Mouse (Mus musculus) stomach, postnatal 0 days (tissue): ENCODE data around the gene Ifnab. TPM values are rescaled to one million over a fixed set of nuclear protein-coding genes. Genes with fewer than 3 reads are reported as not detected.

Experiments
- ATAC-seq: fragments of 200-750 bp; cut with Nextera tagmentation; 2 replicates; pipeline ENCODE4 v1.8.0; 2017; ENCODE audit not compliant: low FRiP score, low TSS enrichment
- DNase-seq: peaks from one replicate; pipeline ENCODE4 v3.0.0-alpha.2; 2016; ENCODE audit warnings: low spot score
- H3K27ac ChIP-seq: fragments of 300-500 bp; sonication (generic); replicated peaks from 2 replicates; pipeline ENCODE4 v1.5.1; 2014; ENCODE audit warnings: mild to moderate bottlenecking, control low read depth
- H3K27me3 ChIP-seq: fragments of 300-500 bp; sonication (generic); 2 replicates; pipeline ENCODE4 v1.6.1; 2014; ENCODE audit warnings: low read length; ENCODE audit not compliant: control insufficient read depth, insufficient read depth
- H3K36me3 ChIP-seq: fragments of 300-500 bp; sonication (generic); 2 replicates; pipeline ENCODE4 v1.6.1; 2014; ENCODE audit warnings: low read length, mixed read lengths; ENCODE audit not compliant: control insufficient read depth, insufficient read depth
- H3K4me1 ChIP-seq: fragments of 300-500 bp; sonication (generic); replicated peaks from 2 replicates; pipeline ENCODE4 v1.6.1; 2014; ENCODE audit warnings: antibody characterized with exemption; ENCODE audit not compliant: control insufficient read depth, insufficient read depth
- H3K4me2 ChIP-seq: fragments of 300-500 bp; sonication (generic); replicated peaks from 2 replicates; pipeline ENCODE4 v1.6.1; 2014; ENCODE audit warnings: low read depth, mild to moderate bottlenecking, control low read depth, moderate library complexity
- H3K4me3 ChIP-seq: fragments of 300-500 bp; sonication (generic); 2 replicates; pipeline ENCODE4 v1.5.1; 2014; ENCODE audit warnings: low read depth, low read length, control low read depth
- H3K9ac ChIP-seq: fragments of 300-500 bp; sonication (generic); 2 replicates; pipeline ENCODE4 v1.6.1; 2014; ENCODE audit warnings: mild to moderate bottlenecking, low read length, control low read depth, mixed read lengths
- H3K9me3 ChIP-seq: fragments of 300-500 bp; sonication (generic); 2 replicates; pipeline ENCODE4 v1.6.1; 2016; ENCODE audit warnings: low read length; ENCODE audit not compliant: control insufficient read depth
- CTCF ChIP-seq: IDR thresholded peaks from 2 replicates; pipeline ENCODE4 v1.5.1; 2016; ENCODE audit warnings: antibody characterized with exemption, low read depth, mild to moderate bottlenecking, moderate library complexity
- EP300 ChIP-seq: optimal IDR thresholded peaks from 2 replicates; pipeline ENCODE3; 2016; ENCODE audit warnings: antibody characterized with exemption
- WGBS: fragments of 180-500 bp; shearing (Covaris S2); extraction: QIAGEN DNeasy Blood & Tissue Kit; methylation state at CpG from one replicate; pipeline ENCODE4 v1.1.7; 2014; 5-methylcytosine and 5-hydroxymethylcytosine counted together
- polyA plus RNA-seq: library from polyadenylated mRNA; unstranded; fragments of >200 nt; fragmentation: Nextera tagmentation; extraction: Ambion mirVana; gene quantifications from 2 replicates; pipeline ENCODE4 v1.2.1, GENCODE M21; 2015

Gene Ifnab
- polyA plus RNA-seq, 1 experiment from 2014 or later = not detected

DNA sequence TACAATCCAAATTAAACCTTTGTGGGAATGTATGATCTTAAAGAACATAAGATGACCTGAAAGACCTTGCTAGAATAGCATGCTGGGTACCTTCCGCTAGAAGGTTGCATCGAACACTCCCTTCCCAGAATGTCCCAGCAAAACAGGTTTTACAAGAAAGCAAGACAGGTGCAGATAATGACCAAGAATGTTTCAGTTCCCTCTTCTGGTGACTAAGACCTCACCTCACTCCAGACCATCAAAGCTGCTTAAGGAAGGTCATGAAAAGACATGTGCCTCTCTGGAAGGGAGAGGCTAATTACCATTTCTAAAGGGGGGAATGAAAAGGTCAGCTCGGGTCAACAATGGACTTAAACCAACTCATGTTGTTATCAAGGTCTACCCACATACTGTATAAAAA lies 37.5 kb downstream of the Ifnab start:
- Histone ChIP-seq H3K4me1 (no peaks in the 10 kb centered on the region), H3K27me3 (no peaks in the 10 kb centered on the region), H3K36me3 (no peaks in the 10 kb centered on the region), H3K27ac (no peak overlapping the region), H3K9ac (no peak overlapping the region), H3K4me2 (no peak overlapping the region), H3K9me3 (no peaks in the 10 kb centered on the region), H3K4me3 (no peak overlapping the region)
- TF ChIP-seq EP300 (no peak), CTCF (no peak)
- WGBS = 62% methylated on average over 3 of the region's 3 CpGs
- ATAC-seq = no peak
- no peak for DNase-seq

DNA sequence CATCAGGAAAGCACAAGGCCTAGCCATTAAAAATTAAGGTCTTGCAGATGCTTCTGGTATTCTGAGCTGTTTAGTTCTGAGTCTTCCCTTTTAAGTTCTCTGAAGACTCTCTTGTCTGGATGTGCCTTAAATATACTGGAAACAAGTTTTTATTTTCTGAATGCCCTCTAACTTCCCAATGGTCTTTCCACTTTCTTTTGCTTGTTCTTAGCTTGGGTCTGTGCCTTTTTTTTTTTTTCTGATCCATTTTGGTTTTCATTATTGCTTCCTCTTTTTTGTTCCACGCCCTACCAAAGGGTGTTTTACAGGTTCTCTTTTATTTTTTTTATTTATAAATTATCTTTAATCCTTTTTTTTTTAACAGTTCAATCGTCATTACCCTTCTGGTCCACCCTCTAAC lies 46.8 kb downstream of the Ifnab start, which contains the start of gene Ifna13:
Gene Ifna13, minus strand, starts transcription at position 101 of the 400 bp plus-strand sequence.
- Histone ChIP-seq H3K4me2 (no peak within 1 kb of the TSS), H3K9me3 (no peaks in the 10 kb centered on the region), H3K9ac (no peak within 1 kb of the TSS), H3K4me3 (no peak within 1 kb of the TSS), H3K27me3 (no peaks in the 10 kb centered on the region), H3K27ac (no peak within 1 kb of the TSS), H3K36me3 (no peaks in the 10 kb centered on the region), H3K4me1 (no peaks in the 10 kb centered on the region)
- TF ChIP-seq EP300 (no peak), CTCF (no peak)
- 44% methylated on average over 2 of the region's 2 CpGs for WGBS
- DNase-seq (no peak), ATAC-seq (no peak)

DNA sequence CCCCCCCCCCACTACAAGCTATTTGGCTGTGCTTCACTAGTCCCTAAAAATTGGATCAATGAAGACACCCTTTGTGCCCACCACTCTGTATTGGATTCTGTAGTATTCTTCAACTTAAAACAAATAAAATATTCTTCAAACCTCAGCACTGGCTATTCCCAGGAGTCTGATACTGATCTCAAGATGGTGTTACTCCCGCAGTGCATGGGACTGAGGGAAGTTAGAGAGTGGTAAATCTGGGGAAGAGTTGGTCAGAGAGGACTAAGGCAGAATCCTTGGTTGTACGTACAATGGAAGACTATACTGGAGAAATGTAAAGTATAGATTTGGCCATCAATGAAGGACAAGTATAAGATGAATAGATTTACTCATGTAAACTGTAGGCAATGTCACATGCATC lies 48.6 kb downstream of the Ifnab start:
- DNase-seq (no peak), ATAC-seq (no peak)
- TF ChIP-seq CTCF (no peak), EP300 (no peak)
- H3K4me3 ChIP-seq = no peak overlapping the region
- no peaks in the 10 kb centered on the region for H3K27me3 ChIP-seq
- no peak overlapping the region for H3K27ac ChIP-seq
- H3K36me3 ChIP-seq = no peaks in the 10 kb centered on the region
- no peaks in the 10 kb centered on the region for H3K4me1 ChIP-seq
- no peak overlapping the region for H3K4me2 ChIP-seq
- WGBS = 26% methylated on average over 2 of the region's 2 CpGs
- H3K9me3 ChIP-seq = no peaks in the 10 kb centered on the region
- no peak overlapping the region for H3K9ac ChIP-seq

DNA sequence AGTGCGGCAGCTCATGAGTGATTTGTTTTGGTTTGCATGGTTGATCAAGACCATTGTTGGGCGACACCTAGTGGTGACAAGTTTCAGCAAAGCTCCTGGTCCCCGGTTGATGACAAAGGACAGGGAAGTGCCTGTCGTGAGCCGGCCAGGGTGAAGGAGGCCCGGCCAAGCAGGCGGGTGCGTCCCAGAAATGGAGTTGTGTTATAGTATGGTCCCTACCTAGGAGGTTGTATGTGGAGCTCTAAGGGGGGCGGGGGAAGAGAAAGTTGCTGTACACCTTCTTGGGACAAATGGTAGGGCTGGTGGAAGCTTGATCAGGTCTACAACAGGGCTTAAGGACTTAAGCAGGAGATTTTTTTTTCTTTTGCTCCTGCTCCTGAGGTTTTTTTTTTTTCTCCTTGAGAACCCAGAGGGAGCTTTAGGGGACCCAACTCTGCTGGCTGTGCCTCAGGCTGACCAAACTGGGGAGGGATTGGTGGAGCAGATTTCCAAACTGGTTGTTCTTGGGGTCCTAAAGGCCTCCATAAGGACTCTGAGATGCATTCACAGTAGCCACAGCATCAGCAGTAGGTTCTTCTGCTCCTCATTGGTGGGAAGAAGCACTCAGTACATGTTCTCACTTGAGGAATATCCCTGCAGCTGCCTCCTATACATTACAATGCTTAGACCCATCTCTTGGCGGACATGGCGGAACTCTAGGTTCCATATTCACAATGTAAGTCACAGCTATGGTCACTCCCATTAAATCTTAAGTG lies 49.9 kb downstream of the Ifnab start:
- no peak overlapping the region for H3K27ac ChIP-seq

DNA sequence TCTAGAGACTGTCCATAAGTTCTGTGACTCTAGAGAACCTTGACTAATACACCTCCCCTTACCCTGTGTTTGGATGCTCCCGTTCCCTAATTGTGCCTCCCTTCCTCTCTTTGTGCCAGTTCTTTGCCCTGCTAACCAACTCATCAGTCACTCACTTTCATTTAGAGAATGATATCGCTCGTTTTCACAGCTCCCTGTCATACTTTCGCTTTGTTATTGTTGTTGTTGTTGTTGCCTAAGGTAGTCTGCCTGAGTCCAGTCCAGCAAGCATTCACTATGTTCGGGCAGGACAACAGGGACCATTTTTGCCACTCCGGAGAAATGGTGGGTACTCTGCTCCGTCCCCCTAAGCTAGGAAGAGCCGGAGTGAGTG lies 50.5 kb downstream of the Ifnab start:
- H3K9ac ChIP-seq = peak overlapping the region; percentile 52; the same call in 1 of the 2 replicates
- no peak overlapping the region for H3K27ac ChIP-seq
- TF ChIP-seq EP300 = no peak
- no peaks in the 10 kb centered on the region for H3K4me1 ChIP-seq
- no peaks in the 10 kb centered on the region for H3K27me3 ChIP-seq
- peak overlapping the region; percentile 54 for H3K4me2 ChIP-seq
- DNase-seq = no peak
- no peak for ATAC-seq
- WGBS = 43% methylated on average over 8 of the region's 8 CpGs
- H3K9me3 ChIP-seq = no peaks in the 10 kb centered on the region
- peak overlapping the region; percentile 39 for H3K4me3 ChIP-seq
- H3K36me3 ChIP-seq = no peaks in the 10 kb centered on the region

More for the DNA sequence above, 49.9 kb downstream of the Ifnab start:
- DNase-seq (peak; percentile 94), ATAC-seq (peak; percentile 99)
- TF ChIP-seq CTCF = peak; percentile 90
- no peak for TF ChIP-seq EP300
- peak overlapping the region; percentile 39 for H3K4me3 ChIP-seq
- no peaks in the 10 kb centered on the region for H3K4me1 ChIP-seq
- peak overlapping the region; percentile 54 for H3K4me2 ChIP-seq
- H3K36me3 ChIP-seq = no peaks in the 10 kb centered on the region
- 15% methylated on average over 11 of the region's 11 CpGs for WGBS
- H3K9me3 ChIP-seq = no peaks in the 10 kb centered on the region
- no peak overlapping the region; the same call in 1 of the 2 replicates for H3K9ac ChIP-seq
- no peaks in the 10 kb centered on the region for H3K27me3 ChIP-seq

Other genes with a start within 250 kb of the Ifnab start
- not detected in 2 replicates for gene Ifnb1, start 168.6 kb downstream of the Ifnab start, polyA plus RNA-seq
- not detected in 2 replicates for gene Ifna15, start 133.1 kb downstream of the Ifnab start, polyA plus RNA-seq
- not detected in 2 replicates for gene Ifna14, start 119.6 kb downstream of the Ifnab start, polyA plus RNA-seq
- not detected in 2 replicates for gene Ifna9, start 99.0 kb downstream of the Ifnab start, polyA plus RNA-seq
- gene Ifna12, start 88.0 kb downstream of the Ifnab start, polyA plus RNA-seq = not detected in 2 replicates
- not detected in 2 replicates for gene C87499, start 56.9 kb downstream of the Ifnab start, polyA plus RNA-seq
- gene Ifna13, start 46.9 kb downstream of the Ifnab start, polyA plus RNA-seq = not detected in 2 replicates
- not detected in 2 replicates for gene Ifna16, start 14.4 kb downstream of the Ifnab start, polyA plus RNA-seq
- not detected in 2 replicates for gene Ifna2, start 7.4 kb downstream of the Ifnab start, polyA plus RNA-seq
- gene Gm26566, start 30.4 kb upstream of the Ifnab start, polyA plus RNA-seq = 0.19 and 0.51 TPM in 2 replicates
- 39.8 and 40.6 TPM in 2 replicates for gene Klhl9, start 31.1 kb upstream of the Ifnab start, polyA plus RNA-seq
- gene Gm13271, start 63.5 kb upstream of the Ifnab start, polyA plus RNA-seq = not detected in 2 replicates
- gene Gm13283, start 68.8 kb upstream of the Ifnab start, polyA plus RNA-seq = 0.21 and 0.24 TPM in 2 replicates
- 0.55 TPM in 1 of 2 replicates, not detected in the other for gene Gm13290, start 82.5 kb upstream of the Ifnab start, polyA plus RNA-seq
- gene Gm13289, start 85.6 kb upstream of the Ifnab start, polyA plus RNA-seq = not detected in 2 replicates
- not detected in 2 replicates for gene Gm13272, start 88.5 kb upstream of the Ifnab start, polyA plus RNA-seq
- gene Ifnz, start 90.8 kb upstream of the Ifnab start, polyA plus RNA-seq = 0.25 and 0.47 TPM in 2 replicates
- 0.45 TPM in 1 of 2 replicates, not detected in the other for gene Gm13276, start 94.3 kb upstream of the Ifnab start, polyA plus RNA-seq
- gene Gm13277, start 97.3 kb upstream of the Ifnab start, polyA plus RNA-seq = not detected in 2 replicates
- gene Gm13278, start 100.2 kb upstream of the Ifnab start, polyA plus RNA-seq = not detected in 2 replicates
- not detected in 2 replicates for gene Gm13275, start 103.1 kb upstream of the Ifnab start, polyA plus RNA-seq
- gene Gm13279, start 106.0 kb upstream of the Ifnab start, polyA plus RNA-seq = not detected in 2 replicates
- 0.92 and 1.3 TPM in 2 replicates for gene Gm13285, start 108.3 kb upstream of the Ifnab start, polyA plus RNA-seq
- gene Gm13287, start 111.9 kb upstream of the Ifnab start, polyA plus RNA-seq = not detected in 2 replicates
- not detected in 2 replicates for gene Gm13288, start 114.2 kb upstream of the Ifnab start, polyA plus RNA-seq
- gene Ifna7, start 124.9 kb upstream of the Ifnab start, polyA plus RNA-seq = not detected in 2 replicates
- gene Ifna11, start 128.6 kb upstream of the Ifnab start, polyA plus RNA-seq = not detected in 2 replicates
- gene Ifna6, start 136.1 kb upstream of the Ifnab start, polyA plus RNA-seq = not detected in 2 replicates
- gene Ifna5, start 144.2 kb upstream of the Ifnab start, polyA plus RNA-seq = not detected in 2 replicates
- gene Ifna4, start 150.5 kb upstream of the Ifnab start, polyA plus RNA-seq = not detected in 2 replicates
- not detected in 2 replicates for gene Ifna1, start 158.7 kb upstream of the Ifnab start, polyA plus RNA-seq
- 0.85 and 1.1 TPM in 2 replicates for gene Ifne, start 188.8 kb upstream of the Ifnab start, polyA plus RNA-seq